Mouse (Mus musculus): Measurements from ENCODE around the gene Cypt12. TPM values are rescaled to one million over a fixed set of nuclear protein-coding genes. Genes with fewer than 3 reads are reported as not detected.

Cypt12 gene
- not detected in 2 replicates for polyA plus RNA-seq (2015; fragmentation: Nextera tagmentation; extraction: Ambion mirVana)

DNA sequence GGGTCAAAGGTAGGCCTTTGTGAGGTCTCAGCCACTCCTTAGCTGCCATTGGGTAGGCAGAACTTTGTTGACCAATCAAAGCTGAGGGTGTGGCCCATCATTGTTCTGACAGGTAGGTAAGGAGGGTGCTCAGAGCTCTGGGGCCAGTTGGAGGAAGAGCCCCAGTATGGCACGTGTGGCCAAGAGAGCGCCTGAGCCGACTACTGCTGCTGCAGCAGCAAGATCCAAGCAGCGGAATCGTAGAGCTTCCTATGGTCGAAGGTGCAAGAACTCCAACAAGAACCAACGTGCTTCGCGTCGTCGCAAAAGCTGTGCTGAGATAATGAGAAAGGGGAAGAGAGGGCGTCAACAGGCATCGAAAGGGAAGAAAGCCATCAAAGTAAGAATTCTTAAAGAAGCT lies at the start of gene Cypt12:
Gene Cypt12 (plus strand): TSS at position 112 of the 400 bp plus-strand sequence.
- Histone ChIP-seq H3K4me3 (no peak within 1 kb of the TSS), H3K4me2 (no peak within 1 kb of the TSS), H3K4me1 (replicated peaks) (no peaks in the 10 kb centered on the region), H3K36me3 (no peaks in the 10 kb centered on the region), H3K9ac (no peak within 1 kb of the TSS), H3K9me3 (replicated peaks) (no peaks in the 10 kb centered on the region), H3K27me3 (no peaks in the 10 kb centered on the region), H3K27ac (no peak within 1 kb of the TSS)
- ATAC-seq (replicated peaks; ENCODE audit: insufficient number of reproducible peaks, insufficient read depth, low FRiP score, low read depth): no peak
- WGBS: 84% methylated on average over 13 of the region's 13 CpGs

DNA sequence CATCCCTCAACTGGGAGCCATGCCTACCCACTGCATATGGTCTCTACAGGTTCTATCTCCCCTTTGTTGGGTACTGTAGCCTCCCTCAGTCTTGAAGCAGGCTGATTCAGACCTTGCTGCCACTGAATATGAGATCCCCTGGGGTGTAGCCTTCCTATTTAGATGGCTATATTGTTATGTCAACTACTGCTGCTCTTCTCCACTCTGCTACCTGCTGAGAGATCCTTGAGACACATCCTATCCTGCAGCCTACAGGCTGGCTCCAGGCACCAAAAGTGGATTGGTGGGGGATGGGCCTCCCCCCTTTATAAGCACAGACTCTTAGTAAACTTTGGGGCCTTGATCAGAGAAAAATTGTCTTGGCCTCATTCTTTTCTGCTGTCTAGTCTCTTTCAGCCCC lies 34.4 kb upstream of the Cypt12 start:
- Histone ChIP-seq H3K4me1 (replicated peaks) (no peaks in the 10 kb centered on the region), H3K4me3 (no peak overlapping the region), H3K27me3 (no peaks in the 10 kb centered on the region), H3K4me2 (no peak overlapping the region), H3K27ac (no peak overlapping the region), H3K9me3 (replicated peaks) (no peaks in the 10 kb centered on the region), H3K36me3 (no peaks in the 10 kb centered on the region), H3K9ac (no peak overlapping the region)
- no peak for ATAC-seq (replicated peaks; ENCODE audit: insufficient number of reproducible peaks, insufficient read depth, low FRiP score, low read depth)

DNA sequence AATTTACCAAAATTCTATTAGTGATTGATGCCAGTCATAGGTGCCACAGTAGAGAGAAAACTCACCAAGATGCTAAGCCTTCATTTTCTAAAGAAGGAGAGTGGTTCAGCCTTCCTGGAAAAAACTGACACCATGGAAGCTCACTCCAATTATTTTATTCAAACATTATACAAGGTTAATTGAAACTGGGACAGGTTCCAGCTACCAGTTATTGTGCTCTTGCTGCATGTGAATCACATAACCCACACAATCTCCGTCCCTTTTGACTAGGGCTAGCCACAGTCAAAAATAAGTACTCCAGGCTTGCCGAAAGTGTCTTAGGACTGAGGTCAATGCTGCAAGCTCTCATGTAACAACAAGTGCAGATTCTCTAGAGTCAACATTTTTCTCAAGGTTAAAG lies 8.0 kb upstream of the Cypt12 start:
- Histone ChIP-seq H3K27ac (no peak overlapping the region), H3K27me3 (no peaks in the 10 kb centered on the region), H3K4me3 (no peak overlapping the region), H3K4me2 (no peak overlapping the region), H3K4me1 (replicated peaks) (no peaks in the 10 kb centered on the region), H3K9me3 (replicated peaks) (no peaks in the 10 kb centered on the region), H3K9ac (no peak overlapping the region), H3K36me3 (no peaks in the 10 kb centered on the region)
- ATAC-seq (replicated peaks; ENCODE audit: insufficient number of reproducible peaks, insufficient read depth, low FRiP score, low read depth): no peak
- WGBS: 77% methylated on average over 2 of the region's 2 CpGs
